Mouse (Mus musculus): ENCODE data around the gene Ercc6l2.
A peak's percentile ranks its signal among the peaks of the same experiment; 100 is the strongest.

The Ercc6l2 gene

DNA sequence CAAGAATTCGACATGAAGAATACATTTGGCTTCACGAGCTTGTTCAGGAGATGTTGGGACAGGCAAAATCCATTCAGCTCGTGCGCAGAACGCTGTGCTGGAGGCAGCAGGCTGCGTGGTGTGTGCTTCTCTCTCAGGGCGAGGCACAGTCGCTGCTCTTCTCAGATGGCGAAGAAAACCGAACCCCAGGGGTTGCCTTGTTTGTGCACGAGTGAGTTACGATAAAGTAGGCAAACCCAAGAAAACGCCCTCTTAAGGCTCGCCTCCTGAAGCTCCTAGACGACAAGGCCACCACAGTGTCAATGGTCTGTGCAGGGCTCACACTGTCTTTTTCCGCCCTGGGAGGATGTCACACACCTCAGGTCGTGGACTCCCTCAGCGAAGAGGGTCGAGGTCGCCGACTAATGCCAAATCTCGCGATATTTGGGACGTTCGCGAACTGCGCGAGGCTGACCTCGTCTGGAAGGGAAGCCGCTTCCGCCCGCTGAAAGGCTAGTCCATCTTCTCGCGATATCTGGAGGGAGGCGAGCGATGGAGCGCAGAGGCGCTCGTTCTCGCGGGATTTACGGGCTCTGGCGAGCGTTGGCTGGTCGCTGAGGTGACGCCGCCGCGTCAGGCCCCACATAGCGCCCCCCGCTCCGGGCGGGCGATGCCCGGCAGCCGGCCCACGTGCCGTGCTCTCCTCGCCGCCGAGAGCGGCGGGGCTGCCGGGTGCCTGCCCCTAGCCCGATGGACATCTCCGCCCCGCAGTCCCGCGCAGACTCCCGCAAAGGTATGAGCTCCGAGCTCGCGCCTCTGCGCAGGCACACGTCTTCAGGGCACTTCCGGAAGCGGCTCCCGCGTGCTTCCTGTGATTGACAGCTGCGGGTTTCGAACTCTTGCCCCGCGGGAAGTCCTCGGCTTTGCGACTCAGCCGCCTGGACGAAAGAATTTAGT is at the start of gene Ercc6l2:
Gene Ercc6l2, plus strand, starts transcription at position 495 of the 936 bp plus-strand sequence.
- peak; percentile 99 for DNase-seq

DNA sequence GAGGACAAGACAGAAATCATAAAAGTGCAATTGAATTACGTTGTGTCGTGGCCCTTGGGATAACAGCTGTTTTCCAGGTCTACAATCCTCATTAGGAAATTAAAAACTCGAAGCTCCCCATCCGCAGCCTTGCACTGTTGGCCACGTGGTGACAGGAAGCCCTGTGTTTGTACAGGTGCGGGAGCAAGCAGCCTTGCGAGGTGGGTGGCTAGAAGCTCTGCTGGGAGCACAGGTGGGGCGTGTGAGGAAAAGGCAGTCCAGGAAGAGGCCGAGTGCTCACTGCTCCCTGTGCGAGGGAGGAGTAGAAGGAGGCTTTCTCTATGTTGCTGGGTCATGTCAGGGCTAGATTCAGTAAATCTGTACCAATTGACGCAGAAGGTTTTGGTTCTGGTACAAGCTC is 49.0 kb upstream of the Ercc6l2 start:
- DNase-seq = no peak

- no peak for DNase-seq
Measured at GRCm38 (mm10) chr13:63771009-63771408, 44.0 kb upstream of the Ercc6l2 start.

GRCm38 (mm10) chr13:63778925-63779324 is 36.1 kb upstream of the Ercc6l2 start:
- DNase-seq = no peak

DNA sequence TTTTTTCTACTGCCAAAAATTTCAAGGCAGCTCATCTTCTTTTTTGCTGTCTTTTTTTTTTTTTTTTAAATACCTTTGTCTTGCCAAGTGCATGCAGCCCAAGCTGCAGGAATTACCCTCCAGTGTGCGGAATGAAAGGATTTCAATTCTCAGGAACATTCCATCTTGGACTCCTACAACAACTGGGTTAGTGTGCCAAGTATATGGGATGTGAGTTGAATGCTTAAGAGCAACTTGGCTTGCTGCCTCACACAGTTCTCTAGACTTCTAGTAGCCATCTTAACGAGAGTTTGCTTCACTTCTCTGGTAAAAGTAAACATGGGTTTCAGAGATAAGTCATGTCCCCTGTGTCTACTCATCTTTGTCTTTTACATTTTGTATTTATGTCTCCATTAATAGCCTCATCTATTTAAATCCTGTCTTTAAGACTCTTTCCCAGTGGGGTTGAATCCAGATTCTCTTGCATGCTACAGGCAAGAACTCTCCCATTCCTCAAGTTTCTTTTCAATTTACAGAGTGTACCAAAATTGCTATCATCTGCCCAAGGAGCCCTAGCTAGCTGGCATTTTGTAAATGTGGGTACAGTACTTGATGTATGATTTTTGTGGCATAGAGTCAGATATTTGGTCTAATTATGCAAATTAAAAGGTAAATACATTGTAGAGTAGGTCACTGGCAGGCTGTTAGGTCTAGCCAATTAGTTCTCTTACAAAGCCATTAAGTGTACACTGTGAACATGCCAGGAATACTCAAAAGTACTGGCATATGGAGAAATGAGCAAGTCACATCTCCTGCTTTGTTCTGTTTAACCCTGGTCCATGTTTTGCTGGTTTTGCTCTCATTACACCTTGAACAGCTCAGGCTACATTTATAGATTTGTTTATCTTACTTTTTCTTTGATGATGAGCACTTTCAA is 35.4 kb upstream of the Ercc6l2 start:
- DNase-seq = peak; percentile 11

DNA sequence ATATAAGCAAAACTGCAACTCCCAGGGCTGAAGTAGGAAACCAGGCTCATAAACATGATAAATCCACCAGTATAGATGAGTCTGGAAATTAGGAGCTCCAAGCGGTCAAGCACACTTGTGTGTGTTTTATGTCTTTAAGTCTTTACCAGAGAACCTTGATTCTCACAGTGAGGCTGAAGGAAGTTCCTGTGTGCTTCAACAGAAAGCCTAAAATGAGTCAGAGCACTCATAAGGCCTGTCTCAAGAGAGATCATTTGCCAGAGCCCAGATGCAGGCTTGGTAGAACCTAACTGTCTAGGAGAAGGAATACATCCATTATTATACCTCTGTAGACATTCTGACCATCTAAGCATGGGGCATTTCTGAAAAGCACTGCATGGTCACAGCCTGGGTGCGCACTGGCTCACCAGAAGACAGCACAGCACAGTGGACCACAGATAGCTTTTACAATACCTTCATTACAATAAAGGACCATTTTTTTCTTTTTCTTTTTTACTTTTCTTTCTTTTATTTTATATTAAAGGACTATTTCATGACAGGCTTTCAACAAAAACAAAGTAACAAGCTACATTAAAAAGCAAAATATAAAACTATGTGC is 22.7 kb upstream of the Ercc6l2 start:
- no peak for DNase-seq

DNA sequence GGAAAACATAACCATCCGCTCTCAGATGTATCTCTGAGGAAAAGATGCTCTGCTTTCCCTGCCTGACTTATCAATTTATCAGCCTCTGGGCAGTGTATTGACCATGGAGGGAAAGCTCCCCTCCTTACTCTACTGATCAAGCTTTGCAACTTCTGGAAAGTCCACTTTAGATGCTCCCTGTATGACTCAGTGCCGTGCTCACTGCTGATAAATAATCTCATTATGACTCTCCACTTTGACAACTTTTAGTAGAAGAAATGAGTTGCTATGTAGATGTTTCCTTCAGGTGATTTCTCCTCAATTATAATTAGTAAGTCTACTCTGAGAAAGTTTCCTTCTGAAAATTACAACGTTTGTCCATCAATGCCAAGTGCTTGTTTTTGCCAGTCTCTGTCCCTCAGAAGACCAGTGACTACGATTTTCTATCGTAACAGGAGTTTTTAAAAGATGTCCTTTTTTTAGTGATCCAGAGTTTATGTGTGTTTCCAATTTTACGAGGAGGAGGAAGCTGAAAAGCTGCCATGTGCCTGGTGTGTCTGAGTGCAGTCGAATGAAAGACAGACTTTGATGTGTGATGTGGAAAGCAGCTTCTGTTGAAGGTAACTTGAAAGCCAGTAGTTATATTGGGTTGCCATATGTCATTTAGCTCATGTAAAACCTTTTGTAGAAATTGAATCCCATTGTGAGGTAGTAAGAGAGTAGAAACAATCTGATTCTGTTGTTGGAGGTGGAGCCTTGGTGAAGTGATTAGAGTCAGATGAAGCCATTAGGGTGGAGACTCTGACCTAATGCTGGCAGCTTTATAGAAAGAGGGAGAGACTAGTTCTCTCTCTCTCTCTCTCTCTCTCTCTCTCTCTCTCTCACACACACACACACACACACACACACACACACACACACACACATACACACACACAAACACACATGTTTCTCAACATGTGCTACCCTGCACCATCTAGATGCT is 21.4 kb upstream of the Ercc6l2 start:
- no peak for DNase-seq

GRCm38 (mm10) chr13:63798677-63799076 is 16.4 kb upstream of the Ercc6l2 start:
- DNase-seq = no peak

- no peak for DNase-seq
Measured at GRCm38 (mm10) chr13:63799940-63800339, 15.1 kb upstream of the Ercc6l2 start.

DNA sequence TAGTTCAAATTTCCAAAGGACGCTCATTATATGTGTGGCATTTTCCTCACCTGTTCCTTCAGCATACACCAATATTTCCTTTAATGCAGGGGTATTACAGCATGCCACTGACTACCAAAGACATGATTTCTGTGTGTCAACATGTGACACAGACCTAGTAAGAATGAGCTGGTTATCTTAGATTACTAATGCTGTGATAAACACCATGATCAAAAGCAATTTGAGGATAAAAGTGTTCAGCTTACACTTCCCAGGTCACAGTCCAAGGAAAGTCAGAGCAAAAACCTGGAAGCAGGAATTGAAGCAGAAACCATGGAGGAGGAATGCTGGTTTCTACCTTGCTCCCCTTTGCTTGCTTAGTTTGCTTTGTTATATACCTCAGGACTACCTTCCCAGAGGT is 13.8 kb upstream of the Ercc6l2 start:
- no peak for DNase-seq

- no peak for DNase-seq
Measured at GRCm38 (mm10) chr13:63807233-63807632, 7.8 kb upstream of the Ercc6l2 start.

DNA sequence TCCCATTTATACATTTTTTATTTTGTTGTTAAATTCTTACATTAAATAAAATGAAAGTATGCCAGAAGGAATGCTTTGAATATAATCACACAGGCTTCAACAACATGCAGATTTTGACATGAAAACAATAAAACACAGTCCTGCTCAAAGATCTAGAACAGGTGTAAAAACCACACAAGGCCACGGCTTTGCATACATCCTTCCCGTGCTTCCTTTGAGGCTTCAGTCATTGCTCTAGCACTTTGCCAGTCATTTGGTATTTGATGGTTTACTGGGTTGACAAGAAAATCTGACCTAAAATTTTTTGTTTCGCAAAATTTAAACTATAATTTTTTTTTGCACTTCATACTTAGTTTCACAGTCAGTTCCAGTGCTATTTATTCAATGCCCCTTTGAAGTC is 7.1 kb upstream of the Ercc6l2 start:
- DNase-seq = no peak

DNA sequence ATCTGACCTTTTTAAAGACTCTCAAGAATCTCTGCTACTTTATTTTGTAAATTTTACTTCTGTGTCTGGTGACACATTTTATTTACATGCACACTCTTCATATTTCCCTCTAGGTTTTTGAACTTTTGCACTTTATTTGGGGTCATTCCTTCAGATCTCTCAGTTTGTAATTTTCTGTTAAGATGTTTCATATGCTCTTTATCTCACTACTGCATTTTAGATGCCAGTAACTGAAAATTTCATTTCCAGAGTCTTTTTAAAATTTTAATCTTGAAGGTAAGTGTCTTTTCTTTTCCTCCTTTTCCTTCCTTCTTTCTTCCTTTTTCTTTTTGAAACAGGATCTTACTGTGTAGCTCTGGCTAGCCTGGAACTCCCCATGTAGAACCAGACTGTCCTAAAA is 3.6 kb upstream of the Ercc6l2 start:
- no peak for DNase-seq

DNA sequence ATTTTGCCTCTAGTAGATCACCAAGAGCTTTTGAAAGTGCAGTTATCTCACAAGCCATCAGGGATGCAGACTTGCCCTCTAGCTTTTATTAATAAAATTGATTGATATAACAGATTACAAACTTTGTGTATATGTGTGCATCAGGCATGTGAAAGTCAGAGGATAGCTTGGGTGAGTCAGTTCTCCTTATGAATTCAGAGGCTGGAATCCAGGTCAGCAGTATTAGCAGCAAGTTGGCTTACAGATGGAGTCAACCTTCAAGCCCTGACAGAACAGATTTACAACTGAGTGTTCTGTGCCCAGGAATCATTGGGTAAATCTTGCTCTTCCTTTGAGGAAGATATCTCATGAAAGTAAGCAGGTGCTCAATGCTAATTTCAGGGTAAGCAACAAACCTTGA is 891 bp downstream of the Ercc6l2 start:
- peak; percentile 17 for DNase-seq

- no peak for DNase-seq
Measured at GRCm38 (mm10) chr13:63845758-63846157, 30.7 kb downstream of the Ercc6l2 start.

DNA sequence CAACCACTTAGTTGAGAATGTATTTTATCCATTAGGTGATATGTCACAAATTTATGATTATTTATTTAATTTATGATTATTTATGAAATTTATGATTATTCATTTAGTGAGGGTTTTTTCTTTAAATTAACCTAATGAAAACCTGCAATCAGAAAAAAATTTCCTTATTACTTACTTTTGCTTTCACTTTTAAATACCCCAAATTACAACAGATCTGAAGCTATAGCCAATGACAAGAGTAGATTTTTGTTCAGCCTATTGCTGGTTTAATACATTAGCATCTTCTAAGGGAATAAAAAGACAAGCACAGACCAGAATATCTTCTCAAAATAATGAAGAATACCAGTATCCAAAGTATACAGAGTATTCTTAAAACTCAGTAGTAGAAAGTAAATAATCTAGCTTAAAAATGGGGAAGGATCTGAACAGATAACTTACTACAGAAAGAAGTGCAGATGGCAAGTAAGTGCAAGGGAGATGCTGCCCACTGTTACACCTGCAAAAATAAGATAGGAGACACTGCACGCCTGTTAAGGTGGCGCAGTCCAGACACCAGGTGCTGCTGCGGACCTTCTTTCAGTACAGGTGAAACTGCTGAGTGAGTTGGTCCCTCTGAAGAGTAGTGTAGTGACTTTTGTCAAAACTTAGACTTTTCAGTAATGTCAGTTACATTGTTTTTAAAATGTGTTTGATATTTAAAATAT is 35.4 kb downstream of the Ercc6l2 start:
- DNase-seq = no peak

DNA sequence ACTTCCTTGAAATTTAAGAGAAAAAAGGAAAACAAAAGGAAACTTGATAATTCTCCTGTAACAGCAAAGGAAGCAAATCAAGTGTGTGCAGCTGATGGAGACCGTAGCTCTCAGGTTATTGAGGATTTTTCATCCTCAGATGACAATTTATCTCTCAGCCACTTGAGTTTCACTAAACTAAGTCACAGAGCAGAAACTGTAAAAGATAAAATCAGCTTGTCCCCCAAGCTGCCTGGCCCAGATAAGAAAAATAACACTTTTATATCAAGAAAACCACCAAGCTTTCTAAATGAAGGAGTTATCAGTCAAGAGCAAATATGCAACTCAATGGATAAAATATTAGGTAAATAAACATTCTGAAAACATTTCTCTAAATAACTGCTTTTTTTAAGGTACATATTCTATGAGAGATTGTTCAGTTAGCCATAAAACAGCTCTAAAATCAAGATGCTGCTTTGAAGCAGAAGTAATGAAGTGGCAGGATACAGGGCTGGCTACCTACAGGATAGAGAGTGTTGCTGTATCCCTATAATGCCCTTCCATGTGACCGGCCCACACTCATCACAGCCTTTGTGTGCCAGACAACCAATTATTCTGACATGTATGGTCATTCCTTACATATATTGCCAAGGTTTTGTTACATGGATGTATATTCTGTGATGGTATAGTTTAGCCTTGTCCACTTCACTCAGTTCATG is 57.7 kb downstream of the Ercc6l2 start:
- no peak for DNase-seq

- no peak for DNase-seq
Measured at GRCm38 (mm10) chr13:63877138-63877537, 62.1 kb downstream of the Ercc6l2 start.

DNA sequence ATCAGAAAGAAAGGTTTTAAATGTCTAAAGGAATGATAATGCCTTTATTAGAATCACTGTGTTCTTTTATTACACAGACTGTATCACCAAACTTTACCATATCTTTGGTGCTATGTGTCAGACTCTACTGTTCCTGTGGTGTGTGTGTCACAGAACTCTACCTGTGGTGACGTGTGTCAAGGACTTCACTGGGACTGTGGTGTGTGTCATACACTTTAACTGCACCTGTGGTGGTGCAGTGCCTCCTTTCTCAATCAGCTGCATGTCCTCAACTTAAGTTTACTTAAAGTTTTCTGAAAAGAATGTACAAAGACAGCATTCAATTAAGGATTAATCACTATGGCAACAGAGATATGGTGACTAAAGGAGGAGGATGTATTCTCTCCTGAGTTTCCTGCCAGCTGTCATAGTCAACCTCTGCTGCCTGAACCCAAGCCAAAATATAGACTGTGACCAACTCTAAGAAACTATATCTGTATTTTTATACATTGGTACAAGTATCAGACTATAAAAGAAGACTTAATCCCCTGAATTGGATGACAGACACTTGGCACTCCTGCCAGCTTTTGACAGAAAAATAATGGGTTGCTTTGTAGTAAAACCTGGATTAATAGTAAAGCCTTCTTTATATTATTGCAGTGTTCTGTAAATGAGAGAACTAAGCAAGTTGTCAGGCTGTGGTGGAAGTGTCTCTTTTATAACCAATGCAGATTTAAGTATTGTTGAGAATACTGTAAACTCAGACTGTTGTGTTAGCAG is 64.2 kb downstream of the Ercc6l2 start:
- DNase-seq = no peak

GRCm38 (mm10) chr13:63879864-63880141 is 64.8 kb downstream of the Ercc6l2 start:
- no peak for DNase-seq
